In genomic region chr9:96035371-96036086, GRCm38 (mm10) we compare ENCODE assay signal across 25 mouse cellular contexts.
"Had no signal": no experiment of that assay in that cellular context is flagged by ENCODE, and none has a peak within 500 bp of the region (broad histone marks: within the 10 kb centered on the region; RNA-seq: fewer than 3 reads in every experiment).

No protein-coding gene starts in this region.

- H3K27me3 ChIP-seq: limb, embryonic 12.5 days; limb, embryonic 15.5 days; lung, embryonic 15.5 days; neural tube, embryonic 12.5 days; neural tube, embryonic 15.5 days; stomach, embryonic 15.5 days had no signal

- H3K4me3 ChIP-seq: layer of hippocampus, adult 2 months; left cerebral cortex, adult 2 months; limb, embryonic 12.5 days; limb, embryonic 15.5 days; lung, embryonic 15.5 days; neural tube, embryonic 12.5 days; neural tube, embryonic 15.5 days; stomach, embryonic 15.5 days had no signal

- ATAC-seq: liver, postnatal 0 days had no signal

- H3K4me2 ChIP-seq: limb, embryonic 12.5 days; limb, embryonic 15.5 days; liver, embryonic 11.5 days; lung, embryonic 15.5 days; midbrain, embryonic 11.5 days; neural tube, embryonic 12.5 days; neural tube, embryonic 15.5 days; stomach, embryonic 15.5 days had no signal

- H3K27ac ChIP-seq: kidney, postnatal 0 days; layer of hippocampus, adult 2 months; left cerebral cortex, adult 2 months; limb, embryonic 12.5 days; limb, embryonic 15.5 days; liver, embryonic 14.5 days; lung, embryonic 15.5 days; neural tube, embryonic 12.5 days; neural tube, embryonic 15.5 days; stomach, embryonic 15.5 days had no signal

- H3K4me1 ChIP-seq: limb, embryonic 12.5 days; limb, embryonic 15.5 days; lung, embryonic 15.5 days; neural tube, embryonic 12.5 days; neural tube, embryonic 15.5 days; stomach, embryonic 15.5 days had no signal

- DNase-seq: kidney, adult 18-20 months; kidney, postnatal 25 days; layer of hippocampus, adult 9-11 months; layer of hippocampus, postnatal 36 days; left cerebral cortex, postnatal 4 days; liver, postnatal 0 days; lung, postnatal 14 days; lung, postnatal 4 days; midbrain, embryonic 14.5 days; right cerebral cortex, adult 18-20 months; right cerebral cortex, postnatal 14 days; right cerebral cortex, postnatal 4 days; thymus, postnatal 25 days had no signal

- H3K9me3 ChIP-seq: limb, embryonic 12.5 days; limb, embryonic 15.5 days; lung, embryonic 15.5 days; neural tube, embryonic 12.5 days; neural tube, embryonic 15.5 days; stomach, embryonic 15.5 days had no signal

- H3K9ac ChIP-seq: limb, embryonic 12.5 days; limb, embryonic 15.5 days; liver, embryonic 14.5 days; liver, postnatal 0 days; lung, embryonic 15.5 days; neural tube, embryonic 12.5 days; neural tube, embryonic 15.5 days; stomach, embryonic 15.5 days had no signal
